Mouse (Mus musculus): ENCODE results near the gene Bcl6b.

DNA sequence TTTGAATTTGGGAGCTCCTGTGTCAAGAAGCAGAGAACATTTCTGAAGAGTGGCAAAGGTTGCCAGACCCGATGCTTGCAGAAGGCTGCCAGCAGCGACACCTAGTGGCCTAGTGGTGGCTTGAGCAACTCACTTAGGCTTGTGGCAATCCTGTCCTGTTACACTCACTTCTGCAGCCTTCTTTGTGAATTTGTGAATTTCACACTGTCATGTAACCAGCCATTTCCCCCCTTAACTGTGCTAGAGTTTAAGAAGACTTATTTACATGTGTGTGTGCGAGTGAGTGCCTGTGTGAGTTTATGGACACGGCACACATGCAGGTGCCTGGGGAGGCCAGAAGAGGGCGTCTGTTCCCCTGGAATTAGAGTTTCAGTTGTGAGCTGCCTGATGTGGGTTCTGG lies 27.9 kb downstream of the Bcl6b start:
- TF ChIP-seq FLI1 (IDR thresholded peaks at IDR 0.05; ENCODE audit: low read length) (no peak), GATA1 (IDR thresholded peaks at IDR 0.05; ENCODE audit: borderline replicate concordance, low read length) (no peak)
